Mouse (Mus musculus) urinary bladder, adult 18-20 months (tissue): ENCODE measurements at regions not wholly inside any gene's neighbourhood (a gene's known extent, or its start where the extent isn't known, plus 50 kb on each side); places are given as distances from the start of the nearest gene placed in this dataset.

ENCODE experiments used
- DNase-seq, 2 experiments: peaks; one replicate each; pipeline ENCODE4 v3.0.0; 2022; ENCODE audit warnings: low spot score in 2 of 2, mixed read lengths in 2 of 2

DNA sequence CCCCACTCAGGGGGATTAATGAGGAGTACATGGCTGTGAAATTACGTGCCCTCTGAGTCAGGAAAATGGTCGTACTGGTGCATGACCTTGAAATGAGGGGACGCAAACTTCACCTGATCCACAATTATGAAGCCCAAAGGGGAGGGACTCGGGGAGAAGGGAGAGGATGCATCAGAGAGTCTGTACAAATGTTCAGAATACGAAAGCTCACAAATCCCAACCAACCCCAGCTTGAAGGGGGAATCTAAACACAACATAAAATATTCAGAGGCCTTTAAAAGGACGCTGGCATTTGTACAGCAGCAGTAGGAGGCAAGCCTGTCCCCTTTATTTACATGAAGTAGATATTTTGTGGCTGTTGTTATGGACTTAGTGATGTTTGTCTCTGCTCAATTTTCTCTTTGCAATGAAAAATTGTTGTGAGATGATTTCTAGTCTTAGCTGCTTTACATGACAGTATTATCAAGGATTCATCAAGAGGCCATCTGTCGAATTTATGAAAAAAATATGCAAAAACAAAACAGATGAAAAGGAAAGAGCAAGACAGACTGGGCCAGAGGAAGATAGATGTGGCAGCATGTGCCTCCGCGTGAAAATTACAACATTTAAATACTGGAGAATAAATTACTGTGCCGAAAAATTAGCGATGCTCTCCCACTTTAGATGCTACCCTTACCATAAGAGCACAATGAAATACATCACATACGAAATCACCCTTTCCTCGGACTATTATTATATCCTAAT is 695.3 kb downstream of the 1700064H15Rik start:
- DNase-seq: no peak

DNA sequence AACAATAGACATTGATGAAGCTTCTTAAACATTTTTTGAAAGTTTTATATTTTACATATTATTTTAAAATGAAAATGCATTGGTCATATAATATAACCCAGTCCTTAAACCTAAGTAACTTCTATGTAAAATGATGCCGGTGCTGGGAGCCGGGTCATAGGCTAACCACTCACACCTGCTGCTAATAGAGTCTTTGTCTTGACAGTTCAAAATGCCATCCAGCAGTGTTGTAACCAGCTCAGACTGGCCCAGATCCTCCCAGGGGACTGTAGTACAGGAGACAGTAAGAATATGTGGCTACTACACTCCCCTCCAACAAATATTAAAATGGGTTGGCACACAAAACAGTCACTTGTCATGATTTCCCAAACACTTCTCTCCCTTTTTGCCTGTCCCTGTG is 693.6 kb downstream of the 1700064H15Rik start:
- DNase-seq: no peak

DNA sequence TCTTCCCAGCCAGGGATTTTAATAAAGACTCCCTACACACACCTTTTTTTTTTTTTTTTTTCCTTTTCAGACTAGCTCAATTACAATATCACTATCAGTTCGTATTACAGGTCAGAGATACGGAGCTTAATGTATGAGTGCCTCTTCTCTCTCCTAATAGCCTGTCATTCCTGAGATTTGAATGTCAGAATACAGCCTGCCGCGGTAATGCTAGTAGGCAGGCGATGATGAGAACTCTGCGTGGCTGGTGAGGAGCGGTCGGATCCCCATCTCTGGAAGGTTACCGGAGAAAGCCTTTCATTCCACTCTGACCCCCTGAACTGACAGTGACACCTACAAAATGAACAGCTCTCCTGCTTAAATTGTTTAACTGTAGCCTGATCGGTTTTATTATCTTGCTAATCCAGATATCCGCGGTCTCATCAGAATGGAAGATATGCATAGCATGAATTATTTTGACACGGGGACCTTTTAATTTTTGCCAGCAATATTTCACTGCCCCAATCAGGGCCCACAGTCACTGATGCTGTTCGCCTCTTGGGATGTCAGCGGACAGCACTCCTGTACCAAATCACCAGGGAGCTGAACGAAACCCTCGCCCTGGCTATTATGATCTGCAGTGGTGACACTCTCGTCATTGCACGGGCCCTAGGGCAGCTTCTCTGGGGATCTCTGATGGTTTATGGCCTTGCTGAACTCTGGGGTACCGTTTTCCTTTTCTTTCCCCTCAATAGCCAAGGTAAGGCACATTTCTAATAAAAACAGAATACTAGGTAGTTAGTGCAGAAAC is 690.9 kb downstream of the 1700064H15Rik start:
- DNase-seq: no peak

DNA sequence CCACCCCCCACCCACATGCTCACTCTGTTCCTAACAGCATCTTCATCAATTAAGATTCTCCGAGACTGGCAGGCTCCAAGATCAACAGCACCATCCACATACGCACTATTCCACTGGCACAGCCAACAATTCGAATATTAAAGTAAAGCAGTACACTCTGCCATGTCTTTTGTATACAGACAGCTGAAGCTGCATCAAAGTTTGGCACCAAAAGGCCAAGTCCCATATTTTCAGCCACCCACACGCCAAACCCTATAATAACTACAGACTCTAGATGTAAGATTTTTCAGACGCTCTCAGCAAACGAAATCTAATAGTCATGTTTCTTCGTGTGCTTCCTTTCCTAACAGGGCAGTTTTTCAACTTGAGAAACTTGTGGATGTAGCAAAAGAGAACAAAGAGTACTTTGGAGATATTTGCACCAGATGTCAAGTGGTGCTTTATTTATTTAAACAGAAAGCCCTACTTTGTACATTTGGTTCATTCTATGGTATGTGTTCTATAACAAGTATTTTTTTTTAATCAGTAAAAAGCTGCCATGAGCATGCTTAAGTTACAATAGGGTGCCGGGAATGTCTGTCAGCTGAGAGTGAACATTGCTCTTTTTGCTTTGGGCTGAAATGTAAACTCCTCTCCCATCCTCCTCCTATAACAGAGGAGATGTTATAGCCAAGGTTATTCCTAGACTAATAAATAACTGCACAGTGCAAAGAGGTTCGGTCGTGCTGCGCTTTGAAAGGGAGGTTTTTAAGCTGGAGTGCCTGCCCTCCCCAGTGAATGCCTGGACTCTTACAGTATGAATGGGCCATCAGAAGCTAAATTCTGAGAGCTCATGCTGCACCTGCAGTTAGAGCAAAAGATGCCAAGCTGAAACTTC is 686.9 kb downstream of the 1700064H15Rik start:
- no peak for DNase-seq

DNA sequence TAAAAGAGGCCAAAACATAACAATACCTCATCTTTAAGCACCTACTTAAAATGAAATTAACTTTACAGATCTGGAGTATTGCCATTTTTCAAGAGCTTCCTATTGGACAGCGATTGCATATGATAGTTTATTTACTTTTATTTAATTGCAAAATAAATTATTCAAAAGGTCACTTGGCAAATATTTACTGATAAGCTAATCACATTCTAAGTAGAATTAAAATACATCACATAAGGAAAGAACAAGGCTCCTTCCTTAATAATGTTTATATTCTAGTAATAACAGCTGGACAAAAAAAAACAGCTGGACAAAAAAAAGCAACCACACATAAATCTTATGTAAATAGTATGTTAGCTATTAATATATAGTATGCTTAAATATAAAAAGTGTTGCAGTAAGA is 668.1 kb downstream of the 1700064H15Rik start:
- DNase-seq: no peak

DNA sequence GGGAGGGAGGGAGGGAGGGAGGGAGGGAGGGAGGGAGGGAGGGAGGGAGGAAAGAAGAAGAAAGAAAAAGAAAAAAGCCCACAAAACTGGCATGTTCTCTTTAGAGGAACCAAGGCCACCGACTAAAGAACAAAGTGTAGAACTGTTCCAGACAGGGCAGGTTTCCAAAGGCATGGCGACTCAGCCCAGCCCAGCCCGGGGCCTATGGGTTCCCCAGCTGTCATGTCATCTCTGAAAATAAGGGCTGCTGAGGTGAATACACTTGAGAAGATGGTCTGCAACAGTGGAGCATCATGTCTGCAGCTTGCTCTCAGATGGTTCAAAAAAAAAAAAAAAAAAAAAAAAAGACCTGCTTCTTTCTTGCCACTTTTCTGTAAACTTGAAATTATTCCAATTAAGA is 639.8 kb downstream of the 1700064H15Rik start:
- no peak for DNase-seq

DNA sequence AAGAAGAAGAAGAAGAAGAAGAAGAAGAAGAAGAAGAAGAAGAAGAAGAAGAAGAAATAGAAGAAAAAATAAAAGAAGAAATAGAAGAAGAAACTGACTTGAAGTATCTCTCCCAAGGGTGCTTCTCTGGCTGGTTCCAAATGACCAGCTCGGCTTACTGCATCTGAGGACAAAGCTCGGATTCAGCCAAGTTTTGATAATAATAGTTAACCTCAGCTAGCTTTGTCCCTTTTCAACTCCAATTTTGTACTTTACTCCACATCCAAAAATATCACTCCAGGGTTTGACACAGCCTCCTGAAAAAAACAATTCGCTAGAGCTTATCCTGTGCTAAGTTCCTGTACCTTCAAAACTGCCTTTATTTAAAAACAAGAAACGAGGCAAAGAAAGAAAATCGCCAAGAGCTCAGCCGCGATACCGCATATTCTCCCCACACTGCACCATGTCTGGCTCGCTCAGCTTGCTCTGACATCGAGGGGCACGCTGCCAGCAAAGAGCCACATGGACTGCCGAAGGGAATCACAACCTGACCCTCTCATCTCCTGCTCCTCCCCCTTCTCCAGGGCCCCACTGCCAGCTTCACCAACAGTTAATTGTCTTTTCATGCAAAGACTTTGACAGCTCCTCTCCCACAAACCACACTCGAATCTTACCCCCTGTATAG is 638.8 kb downstream of the 1700064H15Rik start:
- no peak for DNase-seq

DNA sequence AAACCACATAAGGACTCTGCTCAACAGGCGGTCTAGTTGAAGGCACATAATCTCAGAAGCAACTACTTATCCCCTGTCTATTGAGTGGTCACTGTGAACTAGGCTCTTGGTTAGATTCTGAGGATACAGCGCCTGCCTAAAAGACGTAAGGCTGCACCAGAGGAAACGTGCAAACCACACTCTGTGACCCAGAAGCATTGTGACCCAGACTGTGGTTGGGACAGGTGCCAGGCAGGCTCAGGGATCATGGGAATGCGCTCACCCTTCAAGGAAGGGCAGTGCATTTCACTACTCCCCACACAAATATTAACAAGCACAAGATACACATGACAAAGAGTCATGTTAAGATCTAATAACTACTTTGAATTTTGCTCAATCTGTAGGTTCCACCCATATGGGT is 628.3 kb downstream of the 1700064H15Rik start:
- no peak for DNase-seq

DNA sequence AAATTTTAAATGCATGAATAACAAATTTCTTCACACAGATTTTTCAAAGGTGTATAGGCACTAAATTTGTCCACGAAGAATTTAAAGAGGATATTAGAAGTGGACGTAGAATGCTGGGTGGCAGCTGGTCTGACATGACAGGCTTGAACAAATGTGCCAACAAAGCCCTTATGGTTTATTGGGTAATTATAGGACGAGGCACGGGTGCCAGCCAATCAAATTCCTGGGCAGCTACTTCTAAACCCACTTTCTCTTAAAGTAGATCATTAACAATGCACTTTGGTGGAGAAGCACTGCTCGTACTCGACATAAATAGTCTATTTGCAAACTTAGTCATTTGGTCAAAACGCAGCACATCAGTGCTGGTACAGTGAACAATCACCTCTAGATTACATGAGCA is 626.4 kb downstream of the 1700064H15Rik start:
- no peak for DNase-seq

DNA sequence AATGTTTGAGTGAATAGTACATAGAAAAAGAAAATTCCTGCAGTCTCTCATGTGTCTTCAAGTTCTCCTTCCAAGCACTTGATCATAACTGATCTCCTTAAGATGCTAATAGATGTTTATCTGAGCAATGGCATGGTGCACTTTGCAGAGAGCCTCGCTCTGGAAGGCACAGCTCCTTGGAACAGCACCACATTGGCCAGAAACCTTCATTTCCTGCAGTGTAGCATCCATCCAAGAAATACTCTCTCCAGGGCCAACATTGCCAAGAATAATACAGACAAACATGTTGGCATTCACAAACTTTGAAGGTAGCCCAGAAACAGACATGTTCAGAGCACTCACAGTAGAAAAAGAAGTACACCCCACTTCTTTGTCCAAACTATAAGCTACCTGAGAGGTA is 623.7 kb downstream of the 1700064H15Rik start:
- no peak for DNase-seq

DNA sequence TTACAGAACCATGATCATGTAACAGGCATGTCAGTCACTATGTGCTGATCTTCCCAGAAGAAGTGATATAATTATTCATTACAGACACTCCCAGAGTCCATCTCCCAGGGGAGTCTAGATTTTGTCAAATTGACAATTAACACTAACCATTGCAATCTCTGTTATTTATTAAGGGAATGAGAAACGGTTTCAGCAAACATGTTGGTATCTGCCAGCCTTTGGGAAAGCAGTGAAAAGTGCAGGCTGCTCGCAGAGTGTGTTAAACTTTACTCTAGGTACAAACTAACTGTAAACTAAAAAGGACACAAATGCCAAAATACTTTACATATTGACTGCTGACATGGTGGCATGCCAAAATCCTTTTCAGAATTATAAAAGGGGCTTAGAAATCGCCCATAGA is 583.9 kb downstream of the 1700064H15Rik start:
- no peak for DNase-seq

DNA sequence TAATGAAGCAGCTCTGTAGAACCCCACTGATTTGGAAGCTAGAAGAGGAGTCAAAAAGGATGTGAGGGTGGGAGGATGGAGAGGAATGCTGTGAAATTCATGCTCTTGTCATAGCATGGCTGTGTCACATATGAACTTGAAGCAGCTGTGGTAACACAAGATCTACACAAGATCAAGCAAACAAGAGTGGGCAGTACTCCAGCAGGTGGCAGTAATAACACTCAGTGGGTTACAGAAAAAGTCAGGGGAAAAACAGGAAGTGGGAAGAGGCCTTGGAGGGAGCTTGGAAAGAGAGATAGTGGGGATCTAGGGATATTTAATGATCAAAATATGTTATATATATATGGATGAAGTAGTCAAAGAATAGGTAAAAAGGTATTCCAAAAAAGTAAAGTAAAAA is 582.5 kb downstream of the 1700064H15Rik start:
- DNase-seq: no peak

DNA sequence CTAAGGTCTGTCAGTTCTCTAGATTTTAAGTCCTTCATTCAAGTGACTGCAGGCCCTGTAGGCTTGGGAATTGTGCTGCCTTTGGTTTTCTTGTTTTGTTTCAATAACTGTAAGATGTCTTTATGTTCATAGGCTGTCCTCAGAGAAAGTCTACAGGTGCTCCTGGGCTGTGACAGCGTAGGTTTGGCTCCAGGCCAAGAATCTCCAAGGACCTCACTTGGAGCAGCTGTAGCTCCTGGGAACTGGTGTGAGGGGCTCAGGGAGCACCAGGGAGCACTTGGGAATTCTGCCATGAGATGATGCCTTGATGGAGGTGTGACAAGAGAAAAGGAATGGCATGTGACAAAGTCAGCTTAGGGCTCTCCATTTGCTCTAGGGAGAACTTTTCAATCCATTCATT is 581.9 kb downstream of the 1700064H15Rik start:
- no peak for DNase-seq

DNA sequence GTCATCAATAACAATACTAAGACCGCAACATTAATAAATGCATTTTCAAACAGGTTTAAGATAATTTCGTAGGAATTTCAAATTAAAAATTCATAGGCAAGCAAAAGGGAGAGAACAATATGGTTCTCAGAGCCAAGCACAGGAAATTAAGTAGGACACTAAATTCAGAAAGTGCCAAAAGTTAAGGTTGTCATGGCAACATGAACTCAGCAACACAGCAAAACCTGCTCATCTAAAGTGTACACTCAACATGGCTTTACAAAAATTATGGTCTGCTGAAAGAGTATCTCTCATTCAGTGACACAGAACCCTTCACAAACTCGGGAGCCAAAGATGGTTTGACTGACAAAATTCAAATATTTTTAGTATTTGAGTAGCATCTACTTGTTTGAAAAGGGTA is 572.5 kb downstream of the 1700064H15Rik start:
- DNase-seq: no peak

DNA sequence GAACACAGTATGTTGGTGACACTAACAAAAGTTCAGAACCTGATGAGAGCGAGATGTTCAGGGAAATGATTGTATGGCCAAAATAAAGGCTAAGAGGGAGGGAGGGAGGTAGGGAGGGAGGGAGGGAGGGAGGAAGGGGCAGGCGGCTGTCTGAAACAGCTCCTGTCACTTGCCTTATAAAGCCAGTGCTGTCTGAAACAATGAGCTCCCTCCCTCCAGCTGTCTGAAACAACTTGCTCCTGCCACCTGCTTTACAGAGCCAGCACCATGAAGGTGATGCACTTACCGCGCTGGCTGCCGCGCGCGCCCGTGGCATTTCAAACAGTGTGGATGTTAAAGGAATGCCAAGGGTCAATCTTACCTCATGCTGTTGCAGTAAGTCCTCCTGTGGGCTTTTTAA is 571.9 kb downstream of the 1700064H15Rik start:
- DNase-seq: no peak

DNA sequence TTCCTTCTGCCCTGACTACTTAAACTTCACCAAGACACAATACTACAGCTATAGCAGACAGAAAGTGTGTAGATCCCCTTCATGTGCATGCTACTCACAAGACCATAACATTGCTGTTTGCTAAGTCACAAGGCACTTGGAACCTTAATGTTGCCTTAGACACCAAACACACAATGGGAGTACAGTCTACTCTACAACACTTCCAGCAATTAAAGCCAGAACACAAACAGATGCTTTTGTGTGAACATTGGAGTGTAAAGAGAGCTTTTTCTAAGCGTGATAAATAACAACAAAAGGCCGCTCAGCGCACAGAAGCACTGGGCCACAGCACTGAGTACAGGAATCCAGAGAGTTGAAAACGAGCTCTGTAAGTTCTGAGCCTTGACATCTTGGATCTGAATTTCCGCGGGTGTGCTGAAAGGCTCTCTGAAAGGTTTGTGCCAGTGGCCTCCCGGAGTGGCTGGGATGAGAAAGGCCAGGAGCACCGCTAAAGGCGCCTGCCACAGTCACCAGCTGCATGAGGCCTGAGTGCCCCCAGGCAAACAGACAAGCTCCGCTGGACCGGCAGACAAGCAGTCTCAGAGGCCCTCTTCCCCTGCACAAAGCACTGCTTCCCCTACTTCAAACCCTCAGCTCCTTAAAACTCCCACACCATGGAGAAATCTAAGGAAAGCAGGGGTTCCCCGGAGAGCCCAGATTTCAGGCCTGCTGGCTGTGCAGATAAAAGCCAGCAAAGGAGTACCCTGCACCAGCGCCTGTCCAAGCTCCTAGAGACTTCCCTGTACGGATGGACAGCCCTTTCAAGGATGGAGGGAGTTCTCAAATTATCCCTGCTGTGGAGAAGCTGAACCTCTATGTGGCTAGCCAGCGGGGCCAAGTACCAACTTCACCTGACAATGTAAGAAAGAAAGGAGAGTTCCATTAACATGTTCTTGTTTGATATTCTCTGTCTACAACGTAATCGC is 568.3 kb downstream of the 1700064H15Rik start:
- no peak for DNase-seq

DNA sequence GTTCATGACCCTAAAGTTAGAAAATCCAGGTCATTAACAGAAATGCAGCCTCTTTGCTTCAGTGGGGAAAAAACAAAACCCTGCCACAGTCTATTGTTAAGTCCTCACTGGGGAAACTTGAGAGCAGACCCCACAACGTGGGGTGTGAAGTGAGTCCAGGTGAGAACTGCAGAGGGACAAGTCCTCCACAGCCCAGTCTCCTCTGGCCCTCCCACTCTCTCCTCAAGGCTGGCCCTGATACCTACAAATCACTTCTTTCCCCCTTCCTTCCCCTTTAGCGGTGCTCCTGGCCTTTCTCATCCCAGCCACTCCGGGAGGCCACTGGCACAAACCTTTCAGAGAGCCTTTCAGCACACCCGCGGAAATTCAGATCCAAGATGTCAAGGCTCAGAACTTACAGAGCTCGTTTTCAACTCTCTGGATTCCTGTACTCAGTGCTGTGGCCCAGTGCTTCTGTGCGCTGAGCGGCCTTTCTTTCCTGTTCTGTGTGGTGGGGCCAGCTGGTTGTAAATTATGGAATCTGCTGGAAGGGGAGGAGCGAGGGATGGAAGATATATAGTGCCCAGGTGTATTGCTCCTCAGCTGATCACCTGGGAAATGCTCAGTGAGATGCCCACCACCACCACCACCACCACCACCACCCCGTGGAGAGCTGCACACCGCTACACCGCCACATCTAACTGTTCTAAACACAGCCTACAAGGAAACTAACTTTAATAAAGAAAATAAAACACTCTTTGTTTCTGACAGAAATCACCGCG is 566.8 kb downstream of the 1700064H15Rik start:
- no peak for DNase-seq

DNA sequence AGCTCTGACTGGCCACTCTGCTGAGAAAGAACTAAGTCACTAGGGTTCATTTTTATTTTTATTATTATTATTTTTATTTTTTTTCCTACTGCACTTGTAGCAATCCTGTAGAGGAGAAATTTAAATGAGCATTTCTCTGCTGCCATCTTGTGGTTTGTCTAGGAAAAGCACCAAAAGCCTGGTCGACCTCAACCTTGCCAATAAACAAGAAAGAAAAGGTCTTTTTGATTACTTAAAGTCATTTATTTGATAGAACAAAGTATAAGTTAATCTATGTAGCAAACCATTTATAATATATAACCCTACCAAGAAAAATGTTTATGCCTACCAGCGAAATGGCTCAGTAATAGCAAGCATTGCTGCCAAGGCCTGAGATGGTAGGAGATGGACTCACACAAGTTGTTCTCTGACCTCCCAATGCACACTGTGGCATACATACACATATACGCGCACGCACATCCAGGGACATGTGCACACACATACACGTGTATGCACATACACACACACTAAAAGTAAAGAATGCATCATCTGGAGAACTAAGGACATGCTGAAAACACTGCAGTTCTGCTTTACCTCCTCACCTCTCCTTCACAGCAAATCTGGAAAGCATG is 566.1 kb downstream of the 1700064H15Rik start:
- no peak for DNase-seq

DNA sequence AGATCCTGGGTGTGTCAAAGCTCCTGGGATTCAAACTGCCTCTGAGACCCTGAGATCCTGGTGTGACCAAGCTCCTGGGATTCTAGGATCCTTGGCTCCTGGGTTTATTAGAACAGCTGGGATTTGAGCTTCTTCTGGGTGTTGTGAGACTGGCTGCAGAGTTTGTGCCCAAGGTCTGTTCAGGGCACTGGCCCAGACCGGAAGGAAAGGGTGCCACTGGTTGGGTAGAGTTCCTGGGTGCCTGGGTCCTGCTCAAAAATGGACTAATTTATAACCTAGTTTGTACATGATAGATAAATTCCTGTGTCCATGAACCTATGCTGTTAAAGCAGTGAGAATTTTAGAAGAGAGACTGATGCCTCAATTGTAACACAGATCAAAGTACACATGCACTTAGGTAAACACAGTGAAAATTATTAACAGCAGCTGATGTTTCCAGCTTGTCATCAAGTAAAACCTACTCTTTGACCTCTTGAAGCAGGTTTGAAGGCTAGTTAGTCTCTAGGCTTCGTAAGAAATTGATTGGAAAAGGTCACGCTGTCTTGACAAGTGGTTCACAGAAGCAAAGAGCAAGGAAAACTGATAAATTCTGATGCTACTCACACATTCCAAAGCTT is 561.2 kb downstream of the 1700064H15Rik start:
- no peak for DNase-seq
